In the genomic region with DNA sequence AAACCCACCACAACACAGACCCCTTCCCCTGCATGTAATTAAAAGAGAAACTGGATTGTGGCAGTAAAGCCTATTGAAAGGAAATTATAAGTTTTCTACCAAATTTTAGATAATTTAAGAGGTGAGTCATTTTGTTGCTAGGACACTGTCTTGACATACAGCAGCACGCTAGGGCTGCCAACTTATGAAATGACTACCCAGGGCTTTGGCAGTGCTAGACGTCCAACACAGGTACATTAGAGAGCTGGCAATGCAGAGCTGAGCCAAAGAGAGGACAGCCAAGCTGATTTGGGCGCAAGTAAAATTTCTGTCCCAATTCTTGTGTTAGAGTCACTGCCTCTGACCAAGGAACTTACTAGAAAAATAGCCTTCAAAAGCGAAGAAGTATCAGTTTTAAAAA, we compare ENCODE assay signal across 20 mouse cellular contexts.
DNase-seq lines count a peak whose midpoint lies in the region; ATAC-seq and TF ChIP-seq lines count a peak whose summit lies in the region.
"Had no signal": no experiment of that assay in that cellular context is flagged by ENCODE, and none has a peak within 500 bp of the region (broad histone marks: within the 10 kb centered on the region; RNA-seq: fewer than 3 reads in every experiment).

No protein-coding gene starts in this region.

- no peak for TF ChIP-seq CTCF in lung, embryonic 14.5 days (IDR thresholded peaks at IDR 0.05; ENCODE audit: low read depth)
- no peak for TF ChIP-seq CTCF in brain, embryonic 14.5 days (IDR thresholded peaks at IDR 0.05; ENCODE audit: borderline replicate concordance, extremely low read depth, insufficient read depth, insufficient read length)

- H3K4me3 ChIP-seq in lung, embryonic 14.5 days (ENCODE audit: low read depth, low read length), result no peak overlapping the region
- H3K4me3 ChIP-seq: embryonic facial prominence, embryonic 13.5 days; forebrain, embryonic 12.5 days; heart, embryonic 10.5 days; heart, embryonic 15.5 days; hindbrain, embryonic 13.5 days had no signal

- no peak overlapping the region for H3K4me2 ChIP-seq in lung, embryonic 14.5 days
- H3K4me2 ChIP-seq: embryonic facial prominence, embryonic 13.5 days; forebrain, embryonic 12.5 days; heart, embryonic 15.5 days; hindbrain, embryonic 13.5 days had no signal

- 62% methylated on average over 4 of the region's 4 CpGs for WGBS in lung, embryonic 14.5 days

- no peaks in the 10 kb centered on the region for H3K27me3 ChIP-seq in lung, embryonic 14.5 days (ENCODE audit: insufficient read depth, low read length)
- H3K27me3 ChIP-seq: embryonic facial prominence, embryonic 13.5 days; forebrain, embryonic 12.5 days; heart, embryonic 15.5 days; hindbrain, embryonic 13.5 days had no signal

- H3K4me1 ChIP-seq in lung, embryonic 14.5 days (ENCODE audit: insufficient read depth), result no peaks in the 10 kb centered on the region
- H3K4me1 ChIP-seq: embryonic facial prominence, embryonic 13.5 days; forebrain, embryonic 12.5 days; heart, embryonic 10.5 days; heart, embryonic 15.5 days; hindbrain, embryonic 13.5 days had no signal

- peak; percentile 12 for DNase-seq in adrenal gland, postnatal 10 days
- DNase-seq in adrenal gland, adult 18-20 months (ENCODE audit: low spot score in 2 of 2), result no peak
- peak; percentile 13 to 44 for DNase-seq in cerebellum, postnatal 25 days
- no peak for DNase-seq in cerebellum, adult 18-20 months
- no peak for DNase-seq in lung, embryonic 14.5 days
- no peak for DNase-seq in lung, postnatal 25 days (ENCODE audit: low spot score)
- DNase-seq in brain, embryonic 14.5 days (ENCODE audit: low read depth), result peak; percentile 52
- DNase-seq: adrenal gland, postnatal 25 days; cerebellum, postnatal 36 days; gastrocnemius, postnatal 10 days; heart, adult 18-20 months; heart, postnatal 14 days had no signal

- no peaks in the 10 kb centered on the region for H3K9me3 ChIP-seq in lung, embryonic 14.5 days (ENCODE audit: low read depth, low read length)
- H3K9me3 ChIP-seq: embryonic facial prominence, embryonic 13.5 days; forebrain, embryonic 12.5 days; heart, embryonic 10.5 days; heart, embryonic 15.5 days; hindbrain, embryonic 13.5 days had no signal

- no peak for TF ChIP-seq POLR2A in brain, embryonic 14.5 days (IDR thresholded peaks at IDR 0.05; ENCODE audit: borderline replicate concordance, extremely low read depth, insufficient read depth, insufficient read length, poor library complexity, severe bottlenecking)

- no peak for ATAC-seq in lung, embryonic 14.5 days (ENCODE audit: insufficient read depth)
- ATAC-seq: activated CD4-positive, CD25-positive, alpha-beta regulatory T cell, adult 4 months; hindbrain, postnatal 0 days; Patski had no signal

- no peak overlapping the region for H3K9ac ChIP-seq in lung, embryonic 14.5 days
- H3K9ac ChIP-seq: embryonic facial prominence, embryonic 13.5 days; forebrain, embryonic 12.5 days; heart, embryonic 15.5 days; hindbrain, embryonic 13.5 days had no signal

- H3K27ac ChIP-seq in lung, embryonic 14.5 days (ENCODE audit: low read depth), result peak overlapping the region; percentile 54; the same call in 1 of the 2 replicates
- H3K27ac ChIP-seq: embryonic facial prominence, embryonic 13.5 days; forebrain, embryonic 12.5 days; heart, embryonic 10.5 days; heart, embryonic 15.5 days; hindbrain, embryonic 13.5 days; hindbrain, postnatal 0 days had no signal

- H3K36me3 ChIP-seq in lung, embryonic 14.5 days (ENCODE audit: insufficient read depth), result no peaks in the 10 kb centered on the region
- H3K36me3 ChIP-seq: embryonic facial prominence, embryonic 13.5 days; forebrain, embryonic 12.5 days; heart, embryonic 10.5 days; heart, embryonic 15.5 days; hindbrain, embryonic 13.5 days had no signal

Comparison
In these comparisons a context has a peak if more than half of its experiments do, and no peak if none do; other contexts are left out.
1. DNase-seq: peak in adrenal gland, postnatal 10 days (single experiment), cerebellum, postnatal 25 days (2 of 2) and brain, embryonic 14.5 days (single experiment); none in adrenal gland, adult 18-20 months (0 of 2), cerebellum, adult 18-20 months (0 of 2), lung, embryonic 14.5 days (single experiment) and lung, postnatal 25 days (single experiment).